Mouse (Mus musculus) lung, adult 18-20 months (tissue): ENCODE results near the gene Gm10644.

Experiments
- DNase-seq, 2 experiments: peaks; one replicate each; pipeline ENCODE4 v3.0.0; 2022; ENCODE audit warnings: mixed read lengths in 2 of 2

The Gm10644 gene

DNA sequence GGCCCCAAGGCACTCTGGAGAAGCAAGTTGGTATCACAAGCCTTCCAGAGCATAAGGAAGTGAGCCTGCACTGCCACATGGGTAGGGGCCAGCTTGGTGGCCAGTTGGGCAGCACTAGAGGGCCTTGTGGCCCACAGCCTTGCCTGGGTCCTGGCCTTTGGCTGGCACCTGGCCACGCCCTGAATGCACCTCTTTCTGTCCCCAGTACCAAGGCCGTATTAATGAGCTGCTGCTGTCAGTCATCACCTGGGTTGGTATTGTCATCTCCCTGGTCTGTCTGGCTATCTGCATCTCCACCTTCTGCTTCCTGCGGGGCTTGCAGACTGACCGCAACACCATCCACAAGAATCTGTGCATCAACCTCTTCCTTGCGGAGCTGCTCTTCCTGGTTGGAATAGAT, 20.8 kb downstream of the Gm10644 start:
- DNase-seq = no peak

DNA sequence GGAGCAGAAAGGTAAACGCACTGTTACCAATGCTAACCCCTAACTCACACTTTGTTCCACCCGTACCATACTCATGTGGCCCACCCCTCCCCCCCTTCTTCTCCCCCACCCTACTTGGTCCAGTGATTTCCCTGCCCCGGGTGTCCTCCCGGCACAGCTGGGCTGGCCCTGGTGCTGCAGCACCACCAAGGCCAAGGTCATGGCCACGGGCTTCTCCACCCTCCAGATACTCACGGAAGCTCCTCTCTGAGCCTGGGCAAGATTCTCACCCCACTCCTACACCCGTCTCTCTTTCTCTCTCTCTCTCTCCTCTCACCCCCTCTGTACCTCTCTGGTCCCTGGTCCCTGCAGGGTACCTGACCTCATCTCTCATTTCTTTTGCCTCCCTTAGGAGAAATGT, 28.7 kb downstream of the Gm10644 start:
- DNase-seq = no peak

- no peak for DNase-seq
Observed at GRCm38 (mm10) chr8:83924585-83924984, 30.4 kb downstream of the Gm10644 start.

GRCm38 (mm10) chr8:83922727-83923126, 32.3 kb downstream of the Gm10644 start:
- no peak for DNase-seq

GRCm38 (mm10) chr8:83921558-83921957, 33.4 kb downstream of the Gm10644 start:
- DNase-seq = peak; percentile 67 to 73

DNA sequence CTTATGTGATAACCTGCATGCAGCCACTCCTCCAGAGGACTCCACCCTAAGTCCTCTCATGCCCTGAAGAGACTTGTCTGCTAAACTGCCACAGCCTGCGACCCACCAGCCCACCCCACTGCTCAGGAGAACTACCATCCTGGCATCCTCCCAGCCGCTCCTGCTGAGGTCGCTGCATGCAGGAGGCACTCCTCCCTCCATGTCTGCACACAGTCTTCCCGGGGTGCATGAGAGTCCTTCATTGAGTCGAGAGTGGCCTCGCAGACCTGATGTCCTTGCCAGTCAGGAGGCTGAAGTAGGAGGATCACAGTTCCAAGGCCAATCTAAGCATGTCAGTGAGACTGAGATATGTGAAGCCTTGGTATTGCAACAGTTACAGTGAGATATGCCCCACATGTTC, 37.4 kb downstream of the Gm10644 start:
- no peak for DNase-seq

DNA sequence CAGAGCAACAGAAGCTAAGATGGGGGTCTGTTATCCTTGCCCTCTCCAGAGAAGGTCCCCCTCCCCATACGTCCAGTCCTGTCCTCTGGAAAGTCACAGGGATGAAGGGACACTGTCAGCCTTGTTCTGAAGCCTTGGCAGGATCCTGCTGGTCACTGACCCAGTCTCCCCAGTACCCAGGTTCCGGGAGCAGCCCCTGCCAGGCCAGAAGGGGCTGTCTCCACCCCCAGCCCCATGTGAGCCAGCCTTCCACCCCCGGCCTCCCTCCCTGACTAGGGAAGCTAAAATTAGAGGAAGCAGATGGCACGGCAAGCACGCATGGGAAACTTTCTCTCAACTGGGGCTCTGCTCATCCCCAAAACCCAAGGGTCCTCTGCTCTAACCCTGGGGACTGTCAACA, 39.0 kb downstream of the Gm10644 start:
- DNase-seq = no peak

GRCm38 (mm10) chr8:83914860-83915259, 40.1 kb downstream of the Gm10644 start:
- peak in 1 of 2 experiments; percentile 16 for DNase-seq

DNA sequence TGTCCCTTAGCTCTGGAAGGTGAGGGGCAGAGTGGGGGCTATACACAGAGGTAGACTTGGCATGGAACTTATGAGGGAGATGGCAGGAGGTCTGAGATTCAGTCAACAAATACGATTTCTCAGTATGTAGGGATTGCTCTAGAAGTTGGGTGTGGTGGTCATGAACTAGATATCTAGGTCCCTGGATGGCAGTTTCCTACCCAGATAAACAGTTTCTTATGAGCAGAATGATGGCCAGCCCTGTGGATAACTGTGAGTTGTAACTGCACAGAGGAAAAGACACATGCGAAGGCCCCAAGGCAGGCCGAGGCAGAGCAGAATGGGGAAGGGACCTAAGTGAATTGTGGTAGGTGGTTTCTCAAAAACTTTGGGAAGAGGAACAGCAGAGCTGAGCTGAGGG, 40.8 kb downstream of the Gm10644 start:
- DNase-seq = no peak

GRCm38 (mm10) chr8:83911809-83912731, 42.9 kb downstream of the Gm10644 start:
- peak; percentile 46 to 57 for DNase-seq

DNA sequence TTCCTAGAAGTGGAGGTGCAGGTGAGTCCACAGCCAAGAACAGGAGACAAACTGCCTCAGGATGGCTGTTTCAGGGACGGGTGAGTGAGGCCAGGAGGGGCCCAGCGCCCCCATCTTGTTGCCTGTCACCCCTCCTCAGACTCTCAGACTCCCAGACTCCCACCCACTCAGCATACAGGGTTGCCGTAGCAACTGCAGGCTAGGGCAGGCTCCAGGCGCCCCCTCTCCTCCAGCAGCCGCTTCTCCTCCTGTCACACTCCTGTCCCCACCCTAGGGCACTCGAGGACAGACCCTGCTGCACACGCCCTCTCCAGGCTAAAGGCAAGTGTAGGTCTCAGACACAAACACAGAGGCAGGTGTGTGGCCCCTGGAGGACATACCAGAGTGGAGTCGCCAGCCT, 45.7 kb downstream of the Gm10644 start:
- DNase-seq = no peak

GRCm38 (mm10) chr8:83908583-83908982, 46.4 kb downstream of the Gm10644 start:
- no peak for DNase-seq

- peak in 1 of 2 experiments; percentile 31 for DNase-seq
Observed at GRCm38 (mm10) chr8:83902961-83903666, 51.9 kb downstream of the Gm10644 start.

GRCm38 (mm10) chr8:83901566-83902485, 53.2 kb downstream of the Gm10644 start:
- DNase-seq = no peak

- DNase-seq = no peak
Observed at GRCm38 (mm10) chr8:83900957-83901270, 54.1 kb downstream of the Gm10644 start.

DNA sequence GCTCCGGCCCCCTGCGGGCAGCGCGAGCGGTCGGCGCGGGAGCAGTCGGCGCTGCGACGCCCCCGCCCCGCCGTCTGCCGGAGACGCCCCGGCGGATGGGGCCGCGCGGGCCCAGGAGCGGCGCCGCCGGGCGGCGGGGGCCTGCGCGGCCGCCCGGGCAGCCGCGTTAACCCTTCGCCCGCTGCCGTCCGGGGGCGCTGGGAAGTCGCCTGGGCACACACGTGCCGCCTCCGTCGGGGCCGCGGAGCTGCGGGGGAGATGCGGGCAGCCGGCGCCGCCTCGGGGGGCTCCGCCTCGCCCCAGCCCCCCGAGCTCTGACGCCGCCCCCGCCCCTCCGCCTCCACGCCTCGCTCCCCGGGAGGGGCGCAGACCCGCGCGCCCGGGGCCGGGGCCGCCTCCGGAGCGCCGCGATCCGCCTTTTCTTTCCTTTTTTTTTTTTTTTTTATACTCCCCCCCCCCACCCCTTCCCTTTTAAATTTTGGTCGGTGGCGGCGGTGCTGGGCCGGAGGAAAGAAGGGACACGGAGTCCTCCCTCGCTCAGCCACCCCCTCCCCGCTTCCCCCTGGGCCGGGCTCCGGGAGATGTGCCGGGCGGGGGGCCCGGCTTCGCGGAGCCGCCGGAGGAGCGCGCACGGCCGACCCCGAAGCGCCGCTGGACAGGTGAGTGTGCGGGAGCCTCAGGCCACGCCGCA, 54.6 kb downstream of the Gm10644 start:
- no peak for DNase-seq

DNA sequence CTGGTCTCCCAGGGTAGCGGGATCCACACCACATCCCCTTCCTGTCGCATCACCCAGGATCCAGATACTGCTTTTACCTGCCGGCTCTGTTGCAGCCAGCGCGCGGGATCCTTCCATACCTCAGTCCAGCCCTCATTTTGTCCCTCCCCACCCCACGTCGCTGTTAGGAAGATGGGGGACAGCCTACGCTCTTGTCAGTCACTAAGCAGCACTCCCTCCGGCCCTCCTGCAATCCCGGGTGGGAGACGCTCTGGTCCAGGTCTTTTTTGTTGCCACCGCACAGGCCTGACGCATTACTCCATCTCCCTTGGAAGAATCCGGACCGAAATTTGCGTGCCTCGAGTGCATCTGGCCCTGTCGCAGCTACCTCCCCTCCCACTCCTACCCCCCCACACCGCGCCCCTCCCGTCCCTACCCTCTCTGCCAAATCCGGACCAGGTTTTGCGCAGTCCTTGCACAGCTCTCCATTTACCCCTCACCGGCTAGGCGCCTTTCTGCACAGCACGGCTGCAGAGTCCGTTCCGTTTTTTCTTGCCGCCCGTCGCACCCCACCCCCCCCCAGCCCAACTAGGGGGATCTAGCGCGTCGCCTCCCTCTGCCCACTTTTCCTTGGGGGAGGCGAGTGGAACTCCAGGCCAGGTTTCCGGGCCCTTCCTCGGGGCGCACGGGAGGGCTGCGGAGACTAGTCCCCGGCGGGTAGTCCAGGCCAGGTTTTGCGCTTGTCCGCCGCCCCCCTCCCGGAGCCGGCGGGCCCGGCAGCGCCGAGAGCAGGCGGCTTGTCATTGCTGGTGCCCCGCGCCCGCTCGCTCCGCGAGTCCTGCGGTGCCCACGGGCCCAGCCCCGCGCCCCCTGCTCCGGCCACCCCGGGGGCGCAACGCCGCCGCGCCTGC, 55.4 kb downstream of the Gm10644 start, which contains the start of gene Adgrl1:
TSS of gene Adgrl1 (plus strand) at position 743 of the 890 bp plus-strand sequence.
- peak; percentile 82 for DNase-seq

GRCm38 (mm10) chr8:83898985-83899362, 56.0 kb downstream of the Gm10644 start:
- DNase-seq = peak; percentile 28 to 35

DNA sequence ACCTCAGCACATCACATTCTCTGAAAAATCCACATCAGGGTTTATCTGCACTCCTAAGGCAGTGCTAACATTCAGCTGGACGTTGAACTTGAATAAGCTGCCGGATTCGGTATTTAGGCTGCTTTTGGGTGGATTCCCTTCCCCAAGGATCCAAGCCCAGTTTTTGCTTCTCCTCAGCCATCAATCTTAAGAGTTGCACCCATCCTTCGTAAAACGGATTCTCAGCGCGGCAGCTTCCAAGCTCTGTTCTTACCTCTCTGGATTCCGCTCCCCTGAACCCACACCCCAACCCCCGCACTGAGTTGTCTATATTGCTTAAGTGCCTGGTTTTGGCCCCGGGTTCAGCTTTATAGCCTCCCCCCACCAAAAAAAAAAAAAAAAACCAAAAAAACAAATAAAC, 56.5 kb downstream of the Gm10644 start:
- no peak for DNase-seq

- peak in 1 of 2 experiments; percentile 43 for DNase-seq
Observed at GRCm38 (mm10) chr8:83897211-83897610, 57.8 kb downstream of the Gm10644 start.

DNA sequence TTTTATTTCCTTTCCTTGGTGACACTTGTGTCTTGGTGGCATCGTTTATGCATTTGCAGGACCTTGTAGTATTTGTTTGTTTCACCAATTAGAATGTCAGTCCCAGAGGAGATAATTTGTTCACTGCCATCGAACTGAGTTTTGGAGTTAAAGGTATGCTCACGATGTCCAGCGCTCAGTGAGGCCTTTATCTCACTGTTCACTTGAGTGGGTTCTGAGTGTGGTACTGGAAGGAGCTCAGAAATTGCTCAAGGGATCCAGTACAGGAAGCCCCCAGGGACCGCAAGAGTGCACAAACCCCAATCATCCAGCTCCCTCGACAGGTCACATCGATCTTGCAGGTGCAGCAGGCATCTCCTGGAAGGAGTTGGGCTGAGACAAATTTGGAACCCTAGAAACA, 58.5 kb downstream of the Gm10644 start:
- no peak for DNase-seq
